Mouse (Mus musculus) ES-E14 (cell line): Measurements from ENCODE around the gene Lrrc52.

ENCODE experiments used
- MAFK ChIP-seq: IDR thresholded peaks from 2 replicates; pipeline ENCODE4 v1.6.1; 2014; ENCODE audit warnings: mild to moderate bottlenecking, low read depth, low read length, inconsistent platforms; ENCODE audit not compliant: insufficient read depth
- ZC3H11A ChIP-seq: IDR thresholded peaks from 2 replicates; pipeline ENCODE4 v1.6.1; 2012; ENCODE audit warnings: low read depth, mild to moderate bottlenecking, inconsistent platforms, low read length, borderline replicate concordance
- ZNF384 ChIP-seq: IDR thresholded peaks from 2 replicates; pipeline ENCODE4 v1.6.1; 2012; ENCODE audit warnings: low read depth, low read length, inconsistent platforms

DNA sequence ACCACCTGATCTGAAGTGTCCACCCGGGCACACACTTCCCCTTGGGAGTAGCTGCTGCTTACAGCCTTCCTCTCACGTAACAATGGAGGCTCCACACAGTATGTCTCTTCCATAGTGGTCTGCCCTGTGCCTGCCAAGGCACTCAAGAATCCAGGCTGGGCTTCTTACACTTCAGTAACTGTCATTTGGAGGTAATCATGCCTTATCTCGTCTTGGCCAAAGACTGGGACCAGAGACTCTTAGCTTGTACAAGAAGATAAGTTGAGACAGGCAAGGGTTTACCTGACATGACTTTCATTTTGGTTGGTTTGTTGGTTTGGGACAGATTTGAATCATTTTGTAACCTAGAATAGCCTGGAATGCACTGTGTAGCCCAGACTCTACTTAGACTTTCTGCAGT lies 13.5 kb downstream of the Lrrc52 start:
- no peak for TF ChIP-seq MAFK
- TF ChIP-seq ZNF384: no peak
- no peak for TF ChIP-seq ZC3H11A
